Mouse (Mus musculus) T-helper 1 cell (primary cell): ENCODE data around the gene Tiam1.

Source experiments
- in situ Hi-C: fragments of 300-600 bp; cut with MboI, MseI; formaldehyde crosslinking; loops from one replicate; pipeline ENCODE4 v1.15.1; 2025; ENCODE audit warnings: high pct_unique_total_duplicates

Tiam1 gene

GRCm38 (mm10) chr16:90007391-90007977, 136.1 kb downstream of the Tiam1 start:
- in situ Hi-C loops, result no loop called here

- in situ Hi-C loops, result no loop called here
Measured at GRCm38 (mm10) chr16:90003556-90003955, 140.0 kb downstream of the Tiam1 start.

- in situ Hi-C loops, result no loop called here
Measured at GRCm38 (mm10) chr16:89995155-89995554, 148.4 kb downstream of the Tiam1 start.

GRCm38 (mm10) chr16:89993991-89994825, 149.4 kb downstream of the Tiam1 start:
- in situ Hi-C loops, result no loop called here

GRCm38 (mm10) chr16:89993506-89993905, 150.1 kb downstream of the Tiam1 start:
- in situ Hi-C loops, result no loop called here

GRCm38 (mm10) chr16:89991701-89992152, 151.8 kb downstream of the Tiam1 start:
- in situ Hi-C loops, result no loop called here

- in situ Hi-C loops, result no loop called here
Measured at GRCm38 (mm10) chr16:89990288-89990955, 153.1 kb downstream of the Tiam1 start.

- in situ Hi-C loops, result loop anchor here (5.0 kb wide), 1 partner anchor 62 kb away; no protein-coding TSS in a partner anchor
Measured at GRCm38 (mm10) chr16:89989816-89990215, 153.8 kb downstream of the Tiam1 start.

- in situ Hi-C loops, result loop anchor here (5.0 kb wide), 1 partner anchor 65 kb away; no protein-coding TSS in a partner anchor
Measured at GRCm38 (mm10) chr16:89986672-89987362, 156.8 kb downstream of the Tiam1 start.

- in situ Hi-C loops, result loop anchor here (5.0 kb wide), 1 partner anchor 66 kb away; no protein-coding TSS in a partner anchor
Measured at GRCm38 (mm10) chr16:89985702-89986481, 157.7 kb downstream of the Tiam1 start.

GRCm38 (mm10) chr16:89980075-89980744, 163.4 kb downstream of the Tiam1 start:
- in situ Hi-C loops, result no loop called here

- in situ Hi-C loops, result no loop called here
Measured at GRCm38 (mm10) chr16:89975441-89975840, 168.1 kb downstream of the Tiam1 start.

- in situ Hi-C loops, result loop anchor here (5.0 kb wide), 1 partner anchor 142 kb away; no protein-coding TSS in a partner anchor
Measured at GRCm38 (mm10) chr16:89973814-89974712, 169.5 kb downstream of the Tiam1 start.

GRCm38 (mm10) chr16:89972854-89973487, 170.6 kb downstream of the Tiam1 start:
- in situ Hi-C loops, result loop anchor here (5.0 kb wide), 1 partner anchor 141 kb away; no protein-coding TSS in a partner anchor

GRCm38 (mm10) chr16:89972018-89972417, 171.6 kb downstream of the Tiam1 start:
- in situ Hi-C loops, result loop anchor here (5.0 kb wide), 1 partner anchor 140 kb away; no protein-coding TSS in a partner anchor

- in situ Hi-C loops, result no loop called here
Measured at GRCm38 (mm10) chr16:89968058-89968457, 175.5 kb downstream of the Tiam1 start.

- in situ Hi-C loops, result no loop called here
Measured at GRCm38 (mm10) chr16:89962876-89963275, 180.7 kb downstream of the Tiam1 start.

- in situ Hi-C loops, result no loop called here
Measured at GRCm38 (mm10) chr16:89960904-89961303, 182.7 kb downstream of the Tiam1 start.
